Mouse (Mus musculus) testis, postnatal 14 days (tissue): ENCODE measurements around the gene Psmc3ip.

ENCODE experiments used
- DNase-seq: peaks from one replicate; pipeline ENCODE4 v3.0.0; 2021; ENCODE audit warnings: low spot score

Gene Psmc3ip

DNA sequence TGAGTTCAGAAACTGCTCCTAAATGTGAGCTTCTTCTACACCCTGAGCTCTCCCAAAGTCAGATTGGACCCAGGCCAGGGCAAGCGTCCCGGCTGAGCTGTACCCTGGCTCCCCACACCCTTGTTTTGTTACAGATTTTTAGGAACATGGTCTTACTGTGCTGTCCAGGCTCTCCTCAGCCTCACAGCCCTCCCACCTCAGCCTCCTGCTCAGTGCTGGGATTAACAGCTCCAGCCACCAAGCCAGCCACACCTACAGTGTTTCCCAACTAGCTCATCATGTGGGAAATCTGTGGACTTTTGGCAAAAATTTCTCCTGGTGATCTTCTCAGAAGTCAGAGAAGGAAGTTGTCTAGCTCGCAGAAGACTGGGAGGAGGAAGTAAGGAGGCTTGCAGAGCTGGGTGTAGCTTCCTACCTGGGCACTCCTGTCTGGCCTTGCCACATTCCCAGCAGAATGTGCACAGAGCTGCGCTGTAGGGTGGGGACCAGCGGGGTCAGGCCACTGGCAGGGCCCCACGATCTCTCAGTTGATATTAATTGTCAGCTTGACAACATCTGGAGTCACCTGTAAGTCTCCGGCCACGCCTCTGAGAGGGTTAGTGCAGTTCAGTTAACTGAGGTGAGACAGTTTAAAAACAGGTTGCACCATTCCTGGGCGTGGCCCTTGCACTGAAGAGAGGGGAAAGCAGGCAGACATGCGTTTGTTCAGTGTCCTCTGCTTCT is 42.3 kb downstream of the Psmc3ip start:
- DNase-seq = peak; percentile 72

GRCm38 (mm10) chr11:101051617-101052016 is 43.6 kb downstream of the Psmc3ip start:
- DNase-seq = no peak

- DNase-seq = no peak
These were observed 44.2 kb downstream of the Psmc3ip start for GRCm38 (mm10) chr11:101051051-101051493.

- no peak for DNase-seq
These were observed 44.9 kb downstream of the Psmc3ip start for GRCm38 (mm10) chr11:101050359-101050758.

DNA sequence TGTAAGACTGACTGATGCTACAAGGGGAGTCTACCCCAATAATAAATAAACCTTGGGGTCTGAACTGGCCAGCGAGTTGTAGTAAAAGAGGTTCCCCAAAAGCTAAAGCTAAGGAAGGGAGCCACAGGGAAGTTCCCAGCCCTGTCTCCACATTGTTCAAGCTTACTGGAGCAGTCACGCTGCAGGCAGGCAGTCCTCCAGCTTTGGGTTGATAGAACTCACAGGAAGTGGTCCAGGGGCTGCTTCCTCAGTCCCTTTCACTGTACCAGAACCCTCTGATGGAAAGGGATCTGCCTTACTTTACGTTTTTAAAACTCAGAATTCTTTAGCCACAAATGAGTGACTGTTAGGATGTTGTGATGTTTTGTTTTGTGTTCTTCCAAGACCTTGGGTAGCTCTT is 47.7 kb downstream of the Psmc3ip start:
- no peak for DNase-seq

DNA sequence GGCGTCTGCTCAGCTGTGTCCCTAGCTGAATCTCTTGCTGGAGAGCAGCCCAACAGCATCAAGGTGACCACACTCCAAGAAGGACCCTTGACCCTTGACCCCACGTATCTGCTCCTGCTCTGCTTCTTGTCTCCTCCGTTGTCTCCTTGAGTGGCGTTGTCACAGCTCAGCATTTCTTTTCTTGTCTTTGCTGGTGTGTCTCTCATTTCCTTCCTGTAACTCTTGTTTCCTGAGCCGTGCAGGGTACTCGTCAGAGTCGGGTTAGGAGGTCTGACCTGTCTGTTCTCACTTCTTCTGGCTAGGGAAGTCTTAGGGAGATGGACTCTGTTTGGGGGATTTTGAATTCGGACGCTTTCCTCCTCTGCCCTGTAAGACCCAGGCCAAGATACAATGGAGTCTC is 48.8 kb downstream of the Psmc3ip start:
- DNase-seq = no peak

- no peak for DNase-seq
These were observed 49.4 kb downstream of the Psmc3ip start for GRCm38 (mm10) chr11:101045826-101046225.
